Mouse (Mus musculus) urinary bladder, postnatal 10 days (tissue): ENCODE measurements around the gene Trcg1.

Source experiments
- DNase-seq: peaks from one replicate; pipeline ENCODE4 v3.0.0; 2022; ENCODE audit warnings: low spot score

Trcg1 gene

DNA sequence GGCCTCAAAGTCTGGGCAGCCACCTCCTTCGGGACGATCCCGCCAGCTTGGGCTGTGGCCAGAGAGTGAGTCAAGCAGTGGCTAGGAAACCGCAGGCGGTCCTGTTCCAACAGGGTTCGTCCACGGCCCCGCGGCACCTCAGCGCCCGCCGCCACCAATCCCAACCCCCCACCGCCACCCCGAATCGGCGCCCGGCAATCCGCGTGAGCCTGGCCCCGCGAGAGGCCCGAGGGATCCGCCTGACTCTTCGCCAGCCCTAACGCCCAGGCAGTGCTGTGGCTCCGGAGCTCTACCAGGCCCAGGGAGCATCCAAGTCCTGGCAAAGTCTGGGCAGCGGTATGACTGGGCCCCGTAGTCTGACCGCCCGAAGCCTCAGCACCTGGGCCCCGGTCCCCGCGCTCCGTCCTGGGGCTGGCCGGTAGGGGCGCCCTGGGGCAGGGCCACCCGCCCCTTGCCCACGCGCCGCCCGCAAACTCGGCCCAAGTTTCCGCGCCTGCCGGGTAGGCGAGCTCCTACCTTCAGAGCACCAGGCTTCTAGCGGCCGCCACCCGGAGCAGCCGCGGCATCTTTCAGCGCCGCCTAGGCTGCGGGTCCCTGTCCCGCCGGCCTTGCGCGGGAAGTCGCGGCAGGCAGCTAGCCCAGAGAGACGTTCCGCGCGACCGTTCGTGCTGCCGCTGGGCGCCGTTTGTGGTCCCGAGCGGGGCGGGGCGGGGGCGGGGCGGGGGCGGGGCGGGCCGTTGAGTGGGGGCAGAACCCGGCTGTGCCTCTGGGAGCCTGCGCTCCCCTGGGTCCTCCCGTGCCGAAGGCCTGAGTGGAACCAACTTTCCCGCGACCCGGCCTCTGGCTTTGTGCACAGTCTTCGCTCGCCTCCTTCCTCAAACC lies 25.8 kb downstream of the Trcg1 start, which contains the start of gene 1700017B05Rik:
Gene 1700017B05Rik, minus strand, starts transcription at position 700 of the 882 bp plus-strand sequence.
- DNase-seq = no peak

DNA sequence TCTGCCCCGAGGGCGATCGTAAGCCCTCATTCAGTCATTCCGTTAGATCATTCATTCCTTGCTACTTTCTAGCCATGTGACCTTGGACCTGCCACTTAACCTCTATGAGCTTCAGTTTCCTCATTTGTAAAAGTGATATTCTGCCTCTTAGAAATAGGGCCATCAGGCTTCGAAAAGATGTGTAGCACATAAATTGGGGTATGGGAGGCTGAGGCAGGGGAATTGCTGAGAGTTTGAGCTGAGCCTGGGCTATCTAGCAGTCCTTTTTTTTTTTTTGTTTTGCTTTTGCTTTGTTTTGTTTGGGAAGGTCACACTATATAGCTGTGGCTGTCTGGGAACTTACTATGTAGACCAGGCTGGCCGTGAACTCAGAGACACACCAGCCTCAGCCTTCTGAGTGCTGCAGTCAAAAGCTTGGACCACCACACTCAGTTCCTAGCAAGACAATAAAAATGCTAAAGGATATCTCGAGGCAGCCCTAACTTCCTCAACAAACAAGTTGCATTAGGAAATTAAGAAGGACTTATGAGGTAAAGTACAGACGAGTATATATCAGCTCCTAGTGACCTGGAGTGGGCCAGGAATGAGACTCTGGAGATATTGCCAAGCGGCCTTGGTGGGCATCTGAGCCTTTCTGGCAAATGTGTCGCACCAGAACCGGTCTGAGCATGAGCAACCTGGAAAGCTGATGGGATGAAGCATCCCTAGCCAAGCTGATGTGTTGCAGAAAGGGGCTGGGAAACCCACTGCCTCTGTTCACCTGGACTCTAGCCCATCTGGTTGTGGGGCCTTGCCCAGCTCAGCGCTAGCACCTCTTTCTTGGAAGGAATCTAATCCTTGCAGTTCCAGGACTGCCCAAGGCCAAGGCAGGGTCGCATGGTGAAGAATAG lies 26.7 kb downstream of the Trcg1 start:
- no peak for DNase-seq

DNA sequence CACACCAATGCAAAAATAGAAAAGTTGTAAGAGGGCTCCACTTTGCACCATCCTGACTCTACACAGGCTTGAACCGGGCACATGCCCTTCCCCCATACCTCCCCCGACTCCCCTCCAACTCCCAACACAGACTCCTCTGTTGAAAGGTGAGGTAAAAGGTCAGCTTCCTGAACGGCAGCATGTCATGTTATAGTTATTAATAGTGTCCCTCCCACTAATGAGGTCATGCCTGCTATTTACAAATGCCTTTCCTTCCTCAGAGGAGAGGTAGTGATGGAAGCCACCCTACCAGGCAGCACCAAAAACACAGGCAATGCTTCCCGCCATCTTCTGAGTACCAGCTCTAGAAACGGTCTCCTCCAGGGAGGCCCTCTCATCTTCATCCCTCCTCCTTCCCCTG lies 28.8 kb downstream of the Trcg1 start:
- no peak for DNase-seq

DNA sequence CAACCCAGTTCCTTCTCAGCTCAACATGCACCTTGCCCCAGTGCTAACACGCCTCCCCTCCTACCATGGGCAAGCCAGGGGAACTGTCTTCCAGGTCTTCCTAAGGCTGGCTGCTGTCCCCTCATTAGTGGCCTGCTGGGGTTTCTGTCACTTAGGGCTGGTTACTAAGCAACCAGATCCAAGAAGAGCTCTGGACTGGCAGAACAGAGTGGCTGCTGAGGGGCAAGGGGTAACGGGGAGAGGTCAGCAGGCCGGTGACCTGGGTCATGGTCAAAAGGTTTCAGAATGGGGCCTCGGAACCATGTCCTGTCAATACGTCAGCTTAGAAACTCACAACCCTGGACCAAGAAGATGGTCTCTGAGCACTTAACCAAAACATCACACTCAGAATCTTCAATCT lies 31.1 kb downstream of the Trcg1 start:
- DNase-seq = no peak

DNA sequence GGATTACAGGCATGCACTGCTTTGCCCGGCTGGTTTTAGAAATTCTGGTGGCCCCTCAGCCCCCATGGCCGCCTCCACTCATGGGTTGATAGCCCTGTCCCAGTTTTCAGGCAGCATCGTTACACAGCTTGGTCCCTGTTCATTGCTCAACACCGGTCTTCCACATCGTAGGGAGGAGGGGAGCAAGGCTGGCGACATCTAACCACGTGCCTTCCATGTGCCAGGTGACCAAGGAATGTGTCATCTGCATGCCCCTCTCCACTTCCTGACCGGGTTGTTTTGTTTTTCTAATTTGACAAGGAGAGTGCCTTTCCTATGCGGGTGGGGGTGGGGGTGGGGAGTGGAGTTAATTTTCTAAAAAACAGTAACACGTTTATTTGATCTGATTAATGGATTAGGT lies 31.7 kb downstream of the Trcg1 start:
- DNase-seq = no peak

DNA sequence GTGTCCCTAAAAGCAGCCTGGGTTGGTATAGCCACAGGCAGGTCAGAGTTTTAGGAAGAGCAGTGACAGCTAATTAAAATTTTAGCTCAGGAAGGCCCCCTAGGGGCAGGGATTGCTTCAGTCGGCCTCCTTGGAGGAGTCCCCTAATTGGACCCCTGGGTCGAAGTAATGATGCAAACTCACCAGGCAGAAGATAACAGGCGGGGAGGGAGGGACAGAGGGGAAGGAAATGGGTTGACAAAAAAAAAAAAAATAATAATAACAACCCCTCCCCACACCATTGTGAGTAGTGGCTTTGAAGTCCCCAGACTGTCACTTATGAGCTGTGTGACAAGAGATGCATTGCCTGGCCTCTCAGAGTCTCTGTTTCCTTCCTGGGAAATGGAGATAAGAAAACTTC lies 32.2 kb downstream of the Trcg1 start:
- DNase-seq = no peak

DNA sequence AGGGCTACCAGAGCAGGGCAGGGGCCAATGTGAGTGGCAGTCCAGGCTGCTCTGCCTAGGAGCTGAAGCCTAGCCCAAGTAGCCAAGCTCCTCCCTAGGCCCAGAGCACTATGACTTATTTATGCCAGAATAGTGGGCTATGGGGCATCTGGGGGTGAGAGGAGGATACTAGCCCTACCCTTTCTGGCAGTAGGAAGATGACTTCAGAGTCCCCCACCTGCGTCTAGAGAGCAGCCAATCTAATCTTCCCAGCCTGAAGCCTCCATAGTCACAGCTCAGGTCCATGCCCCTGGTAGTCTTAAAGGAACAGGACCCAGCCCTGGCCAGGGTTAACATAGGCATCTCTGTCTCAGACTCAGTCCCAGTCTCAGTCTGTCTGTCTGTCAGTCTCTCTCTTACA lies 33.0 kb downstream of the Trcg1 start:
- no peak for DNase-seq

DNA sequence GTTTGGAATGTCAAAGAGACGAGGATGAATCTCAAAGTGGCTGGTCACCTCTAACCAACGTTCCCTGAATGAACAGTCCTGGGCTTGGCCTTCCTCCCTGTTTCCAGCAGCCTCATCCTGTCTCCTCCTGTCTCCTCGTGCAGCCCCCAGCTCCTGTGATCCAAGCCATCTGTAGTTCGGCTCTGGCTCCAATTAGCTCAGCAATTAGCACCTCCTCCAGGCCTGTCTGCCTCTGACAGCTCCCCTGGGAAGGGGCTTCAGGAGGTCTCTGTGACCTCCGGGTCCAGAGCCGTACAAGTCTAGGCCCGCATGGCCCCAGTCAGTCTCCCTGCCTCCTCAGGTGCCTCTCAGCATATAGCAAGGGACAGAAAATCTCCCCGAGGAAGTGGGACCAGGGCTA lies 34.0 kb downstream of the Trcg1 start:
- DNase-seq = no peak

DNA sequence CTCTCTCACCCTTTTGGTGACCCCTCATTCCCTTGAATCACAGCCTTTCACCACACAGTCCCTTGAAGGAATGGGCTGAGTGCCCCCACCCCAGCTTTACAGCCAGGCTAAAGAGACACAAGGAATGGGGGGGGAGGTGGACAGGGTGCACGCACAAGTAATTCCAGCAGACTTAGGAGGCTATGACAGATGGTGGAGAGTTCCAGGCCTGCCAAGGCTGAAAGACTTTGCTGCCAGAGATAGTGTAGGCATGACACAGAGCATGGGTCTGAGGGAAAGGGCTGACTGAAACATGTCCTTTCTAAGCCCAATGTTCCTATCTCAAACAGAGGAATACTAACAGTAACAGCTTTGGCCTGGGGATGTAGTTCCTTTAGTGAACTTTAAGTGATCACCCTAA lies 34.7 kb downstream of the Trcg1 start:
- no peak for DNase-seq

DNA sequence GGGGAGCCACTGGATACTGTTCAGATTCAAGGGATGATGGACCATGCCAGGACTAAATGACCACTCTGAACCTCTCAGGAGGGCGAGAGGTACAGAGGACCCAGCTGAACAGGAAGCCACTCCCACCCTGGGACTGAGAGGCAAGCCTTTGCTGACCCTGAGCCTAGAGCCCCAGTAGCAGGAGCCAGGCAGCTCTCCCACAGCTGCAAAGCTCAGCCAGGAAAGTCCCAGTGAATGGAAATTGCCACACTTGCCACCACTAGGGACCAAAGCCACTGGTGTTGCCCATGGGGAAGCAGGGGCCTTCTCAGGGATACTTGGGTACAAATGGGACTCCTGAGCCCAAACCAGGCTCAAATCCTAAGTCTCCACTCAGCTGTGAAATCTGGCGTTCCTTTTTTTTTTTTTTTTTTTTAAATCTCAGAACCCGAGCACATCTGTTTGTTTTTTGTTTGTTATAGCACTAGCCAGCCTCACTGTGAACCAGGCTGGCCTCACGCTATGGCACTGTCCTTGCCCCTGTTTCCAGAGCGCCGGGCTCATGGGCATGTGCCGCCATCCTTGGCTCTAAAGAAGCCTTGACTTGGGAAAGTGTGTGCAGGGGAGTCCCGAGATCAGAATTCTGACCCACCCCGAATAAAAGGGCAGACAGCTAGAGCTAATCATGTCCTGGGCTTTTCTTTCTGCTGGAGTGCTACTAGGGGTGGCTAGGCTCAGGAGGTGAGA lies 35.6 kb downstream of the Trcg1 start:
- no peak for DNase-seq

DNA sequence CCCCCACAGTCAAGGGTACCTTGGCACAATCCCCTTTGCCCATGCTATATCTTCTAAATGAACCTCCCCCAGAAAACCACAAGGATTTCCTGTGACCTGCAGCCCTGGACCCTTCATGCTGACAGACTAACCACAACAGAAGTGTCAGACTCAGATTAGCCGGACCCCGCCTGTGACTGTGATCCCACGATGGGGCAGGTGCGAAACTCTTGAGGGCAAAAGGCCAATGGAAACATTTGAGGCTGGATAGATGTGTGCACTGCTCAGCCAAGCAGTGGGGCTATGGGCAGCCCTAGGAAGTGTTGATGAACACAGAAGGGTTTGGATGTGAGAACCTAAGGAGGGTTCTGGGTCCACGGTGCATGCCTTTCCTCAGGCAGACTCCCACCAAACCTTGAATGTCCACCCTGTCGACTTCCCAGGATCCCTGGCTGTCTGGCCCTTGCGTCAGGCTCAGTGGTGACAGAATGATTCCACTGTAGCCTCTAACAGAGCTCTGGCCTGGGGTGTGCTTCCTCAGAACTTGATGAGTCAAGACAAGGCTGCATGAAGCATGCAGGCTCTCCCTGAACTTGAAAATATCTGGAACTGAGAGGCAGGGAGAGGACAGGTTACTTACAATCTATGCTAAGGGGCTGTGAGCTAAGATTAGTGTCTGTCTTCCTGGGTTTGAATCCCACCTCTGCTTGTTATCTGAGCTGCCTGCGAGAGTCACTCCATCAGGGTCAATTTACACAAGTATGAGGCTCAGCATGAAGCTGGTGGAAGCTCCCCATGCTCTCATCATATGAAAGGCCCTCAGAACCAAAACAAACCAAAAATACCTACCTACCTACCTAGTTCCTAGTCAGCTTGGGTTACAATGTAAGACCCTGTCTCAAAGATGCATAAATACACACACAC lies 36.8 kb downstream of the Trcg1 start:
- no peak for DNase-seq

DNA sequence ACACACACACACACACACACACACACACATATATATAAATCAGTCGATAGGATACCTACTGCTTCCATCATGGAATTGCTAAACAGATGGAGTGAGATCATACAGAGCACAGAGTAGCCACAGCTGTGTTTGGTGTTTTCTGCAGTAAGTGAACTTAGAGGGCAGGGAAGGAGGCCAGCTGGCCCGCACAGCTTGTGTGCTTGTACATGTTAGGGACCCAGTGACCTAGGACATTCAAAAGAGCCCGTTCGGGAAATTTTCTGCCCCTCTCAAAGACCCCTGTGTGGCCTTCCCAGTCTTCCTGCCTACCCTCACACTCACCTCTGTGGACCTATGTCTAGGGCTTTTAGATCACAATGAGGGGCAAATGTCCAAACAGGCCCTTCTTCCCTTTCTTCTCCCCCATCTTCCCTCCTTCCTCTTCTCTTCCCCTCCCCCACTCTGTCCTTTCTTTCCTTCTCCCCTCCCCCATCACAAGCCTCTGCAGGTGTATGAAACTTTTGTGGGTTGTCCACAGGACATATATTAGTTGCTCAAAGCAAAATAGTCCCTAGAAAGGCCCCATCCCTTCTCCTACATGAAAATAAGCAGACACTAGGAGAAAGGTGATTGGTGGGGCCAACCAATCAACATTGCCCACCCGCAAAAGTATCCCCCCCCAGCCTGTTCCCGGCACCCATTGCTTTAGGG lies 37.6 kb downstream of the Trcg1 start:
- DNase-seq = no peak

DNA sequence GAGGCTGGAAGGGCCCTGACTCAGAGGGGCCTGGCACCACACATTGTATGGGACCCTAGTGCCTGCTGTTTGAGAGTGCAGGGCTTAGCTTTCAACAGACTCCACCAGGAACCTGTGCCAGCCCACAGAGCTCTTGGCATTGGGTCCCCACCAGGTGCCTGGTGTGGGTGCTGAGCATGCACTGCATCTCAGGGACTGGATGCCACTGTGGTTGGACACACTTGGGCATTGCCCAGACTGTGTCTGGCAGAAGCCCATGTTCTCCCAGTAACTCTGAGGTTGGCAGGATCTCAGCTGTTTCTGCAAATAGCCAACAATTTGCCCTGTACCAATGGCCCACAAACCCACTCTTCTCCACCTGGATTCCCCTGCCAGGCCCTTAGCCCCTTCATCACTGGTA lies 40.0 kb downstream of the Trcg1 start:
- DNase-seq = no peak

DNA sequence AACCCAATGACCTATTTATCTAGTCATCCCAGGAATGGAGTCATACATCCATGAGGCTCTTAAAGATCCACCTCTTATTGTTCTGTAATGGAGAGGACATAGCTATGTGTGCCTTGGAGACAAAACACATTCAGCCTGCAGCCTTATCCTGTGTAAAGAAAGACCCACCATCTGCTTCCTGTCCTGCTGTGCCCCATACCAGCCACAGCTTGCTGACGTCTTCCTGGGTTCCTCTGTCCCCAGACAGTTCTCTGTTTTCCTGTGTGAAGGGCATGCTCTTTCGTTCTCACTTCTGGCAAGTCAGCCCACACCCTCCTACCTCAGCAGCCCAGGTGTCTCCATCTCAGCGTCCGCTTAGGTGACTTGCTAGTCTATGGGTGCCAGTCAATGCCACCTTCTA lies 41.9 kb downstream of the Trcg1 start:
- DNase-seq = no peak

DNA sequence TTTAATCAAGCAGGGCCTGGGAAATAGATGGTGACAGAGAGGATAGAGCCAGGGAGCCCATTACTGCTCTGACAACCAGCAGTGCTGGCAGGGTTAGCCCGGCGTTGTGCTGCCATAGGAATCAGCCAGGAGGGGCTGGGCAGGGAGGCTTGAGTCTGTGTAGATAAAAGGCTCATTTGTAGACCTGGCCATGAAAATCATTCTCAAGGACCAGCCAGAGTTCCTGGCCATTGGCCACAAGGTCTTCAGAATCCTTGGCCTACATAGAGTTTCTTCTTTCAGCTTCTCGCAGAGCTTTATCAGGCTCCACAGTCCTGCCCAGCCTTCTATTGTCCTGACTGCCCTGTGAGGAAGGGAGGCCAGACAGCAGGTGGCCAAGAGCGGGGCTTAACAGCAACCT lies 43.1 kb downstream of the Trcg1 start:
- DNase-seq = no peak

DNA sequence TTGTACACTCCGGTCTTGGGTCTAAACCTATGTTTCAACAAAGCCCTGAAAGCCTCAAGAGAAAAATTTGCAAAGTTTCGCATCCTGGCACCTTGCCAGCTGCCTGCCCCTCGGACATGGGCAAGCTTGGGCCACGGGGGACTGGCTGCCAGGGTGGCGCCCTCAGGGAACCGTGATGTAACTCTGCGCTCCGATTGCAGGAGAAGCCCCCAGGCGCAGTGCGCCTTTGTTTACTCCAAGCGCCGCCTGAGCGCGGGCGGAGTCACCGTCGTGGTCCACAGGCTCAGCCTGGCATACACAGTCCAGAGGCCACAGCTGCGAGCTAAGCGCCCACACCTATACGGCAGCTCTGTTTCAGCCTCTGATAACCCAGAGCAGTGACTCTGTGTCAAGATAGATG lies 45.2 kb downstream of the Trcg1 start:
- DNase-seq = no peak

DNA sequence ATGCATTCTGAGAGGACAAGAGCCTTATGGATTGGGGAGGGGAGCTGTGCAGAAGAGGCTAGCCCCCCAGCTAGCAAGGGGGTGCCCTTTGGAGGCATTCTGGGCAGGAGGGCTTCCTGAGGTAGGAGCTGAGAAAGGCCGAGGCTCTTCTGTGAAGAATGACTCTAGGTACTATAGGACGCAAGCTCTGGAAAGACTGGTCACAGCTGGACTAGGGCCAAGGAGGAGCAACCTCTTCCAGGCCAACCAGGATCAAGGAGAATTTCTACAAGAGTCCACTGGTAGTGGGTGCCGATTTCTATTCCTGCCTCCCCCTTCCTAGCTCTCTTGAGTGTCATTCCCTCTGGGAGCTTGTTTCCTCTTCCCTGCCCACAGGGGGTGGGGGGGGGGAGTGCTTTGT lies 46.3 kb downstream of the Trcg1 start:
- DNase-seq = no peak

DNA sequence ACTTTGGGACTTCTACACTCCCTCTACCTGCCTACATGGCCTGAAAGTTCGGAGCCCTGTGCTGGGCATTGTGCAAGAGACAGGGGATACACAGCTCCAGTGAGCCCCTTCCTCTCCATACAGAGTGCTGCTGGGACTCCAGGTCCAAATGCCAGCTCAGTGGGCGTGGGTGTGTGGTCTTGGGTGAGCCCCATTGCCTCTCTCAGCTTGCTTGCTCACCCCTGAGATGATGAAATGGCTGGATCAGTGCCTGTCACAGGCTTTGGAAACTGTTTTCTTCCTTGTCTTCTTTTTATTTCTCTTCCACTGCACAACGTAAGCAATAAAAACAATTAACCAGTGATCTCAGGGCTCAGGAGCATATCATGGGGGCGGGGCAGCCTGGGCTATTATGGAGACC lies 47.0 kb downstream of the Trcg1 start:
- no peak for DNase-seq

DNA sequence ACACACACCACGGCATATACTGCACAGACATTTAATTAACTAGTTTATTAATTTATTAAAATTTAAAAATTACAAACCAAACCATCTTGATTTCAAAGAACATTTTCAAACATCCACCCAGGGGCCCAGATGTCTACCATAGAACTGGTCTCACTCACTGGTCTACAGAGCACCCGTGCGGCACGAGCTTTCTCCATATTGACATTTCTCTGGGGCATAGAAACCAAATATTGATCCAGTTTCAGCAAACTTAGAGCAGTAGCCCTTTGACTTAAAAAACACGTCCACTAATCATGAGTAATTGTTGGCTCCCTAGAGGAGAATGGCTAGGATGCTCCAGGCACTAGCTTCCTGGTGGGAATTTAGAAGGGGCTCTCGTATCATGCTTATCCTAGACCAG lies 50.8 kb downstream of the Trcg1 start:
- no peak for DNase-seq

DNA sequence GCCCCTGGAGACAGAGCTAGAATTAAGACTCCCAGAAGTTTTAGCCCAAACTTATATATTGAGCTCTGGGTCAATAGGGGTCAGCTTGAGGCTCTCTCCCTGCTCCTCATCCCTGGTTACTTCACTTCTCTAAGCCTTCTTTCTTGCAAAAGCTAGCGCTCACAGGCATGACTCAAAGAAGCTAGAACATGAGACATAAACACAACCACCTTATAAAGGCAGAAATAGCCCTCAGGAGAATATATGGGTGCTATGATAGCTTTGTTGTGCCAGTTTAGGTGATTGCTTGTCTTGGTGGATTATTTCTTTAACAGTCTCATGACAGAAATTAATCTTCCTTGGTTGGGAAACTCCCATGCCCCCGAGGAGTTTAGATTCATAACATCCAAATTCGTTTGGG lies 58.5 kb downstream of the Trcg1 start:
- no peak for DNase-seq

DNA sequence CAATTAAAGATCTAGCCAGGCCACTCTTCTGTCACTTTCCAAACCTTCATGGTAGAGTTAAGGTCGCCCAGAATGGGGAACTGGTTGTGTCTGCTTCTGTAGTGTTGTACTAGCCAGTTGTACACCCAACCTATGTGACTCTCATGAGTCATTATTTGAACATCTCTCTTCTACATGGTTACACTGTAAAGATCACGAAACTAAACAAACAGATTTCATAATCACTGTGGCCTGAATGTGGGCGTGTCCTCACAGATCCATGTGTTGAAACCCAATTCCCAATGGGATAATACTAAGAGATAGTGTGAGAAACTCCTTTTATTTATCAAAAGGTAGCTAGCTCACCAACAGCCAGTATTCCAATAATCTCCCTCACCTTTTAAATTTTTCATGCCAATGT lies 59.3 kb downstream of the Trcg1 start:
- DNase-seq = no peak
